Mouse (Mus musculus): ENCODE results near the gene Vmn1r188. TPM values are rescaled to one million over a fixed set of nuclear protein-coding genes. Genes with fewer than 3 reads are reported as not detected.
A peak's percentile ranks its signal among the peaks of the same experiment; 100 is the strongest.
"Not testable (repeated sequence)": the region's sequence is repeated elsewhere in the genome, so short reads cannot be mapped to it uniquely, and the experiment has no call there.

Vmn1r188 gene
- not detected in 2 replicates for polyA plus RNA-seq (2012; rRNA removed)

DNA sequence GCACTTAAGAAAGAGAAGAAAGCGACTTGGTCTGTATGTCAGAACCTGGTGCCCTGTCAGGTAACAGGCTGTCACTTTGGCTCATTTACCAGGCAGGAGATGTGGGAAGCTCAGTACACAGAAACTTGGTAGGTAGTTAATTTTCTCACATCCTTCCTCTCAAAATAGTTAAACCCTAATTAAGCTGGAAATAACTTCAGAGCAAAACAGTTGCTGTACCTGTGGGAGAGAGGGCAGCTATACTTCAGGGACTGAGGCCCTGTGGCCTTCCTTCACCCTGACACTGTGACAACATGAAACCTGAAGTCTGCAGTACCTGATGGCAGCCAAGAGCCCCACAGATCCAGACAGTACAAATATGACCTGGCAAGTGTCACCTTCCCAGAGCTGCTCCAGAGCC lies at the start of gene Vmn1r188:
TSS of gene Vmn1r188 (plus strand) at position 301 of the 400 bp plus-strand sequence.
- H3K4me3 ChIP-seq (replicated peaks; ENCODE audit: extremely low read depth, low read depth, low read length); DNase-seq; H3K4me1 ChIP-seq (ENCODE audit: control insufficient read depth, insufficient read depth, low read length): not testable (repeated sequence)
- 59% methylated on average over 1 of the region's 1 CpGs for WGBS

- WGBS: 2% methylated on average over 14 of the region's 14 CpGs
- H3K4me3 ChIP-seq (replicated peaks; ENCODE audit: extremely low read depth, low read depth, low read length): no peak overlapping the region
- no peaks in the 10 kb centered on the region; the same call in 1 of the 2 replicates for H3K4me1 ChIP-seq (ENCODE audit: control insufficient read depth, insufficient read depth, low read length)
- no peak for DNase-seq
- no peak for TF ChIP-seq CTCF (IDR thresholded peaks at IDR 0.05; ENCODE audit: insufficient read depth, low read length)
- no peak for TF ChIP-seq POLR2A (IDR thresholded peaks at IDR 0.05; ENCODE audit: borderline replicate concordance, extremely low read depth, low read depth, low read length)
Observed at GRCm38 (mm10) chr13:22034443-22035266, 49.6 kb upstream of the Vmn1r188 start.

GRCm38 (mm10) chr13:22035267-22036148 lies 48.7 kb upstream of the Vmn1r188 start, which contains the start of the genes Hist1h2ah and Hist1h2bk:
Gene Hist1h2ah, minus strand, starts transcription at chr13:22035568.
Gene Hist1h2bk, plus strand, starts transcription at chr13:22035870.
- peak; percentile 60 for DNase-seq
- under 1% methylated on average over 33 of the region's 69 CpGs for WGBS
- not testable (repeated sequence) for H3K4me1 ChIP-seq (ENCODE audit: control insufficient read depth, insufficient read depth, low read length)
- H3K4me3 ChIP-seq (replicated peaks; ENCODE audit: extremely low read depth, low read depth, low read length): peak within 1 kb of the TSS; percentile 60

GRCm38 (mm10) chr13:22036149-22036956 lies 47.9 kb upstream of the Vmn1r188 start:
- no peak overlapping the region for H3K4me3 ChIP-seq (replicated peaks; ENCODE audit: extremely low read depth, low read depth, low read length)
- TF ChIP-seq POLR2A (IDR thresholded peaks at IDR 0.05; ENCODE audit: borderline replicate concordance, extremely low read depth, low read depth, low read length): no peak
- TF ChIP-seq CTCF (IDR thresholded peaks at IDR 0.05; ENCODE audit: insufficient read depth, low read length): no peak
- H3K4me1 ChIP-seq (ENCODE audit: control insufficient read depth, insufficient read depth, low read length): peaks cover 3% of the 10 kb centered on the region; the same call in 1 of the 2 replicates
- DNase-seq: no peak
- WGBS: 3% methylated on average over 23 of the region's 23 CpGs

GRCm38 (mm10) chr13:22036986-22037385 lies 47.3 kb upstream of the Vmn1r188 start:
- TF ChIP-seq CTCF (IDR thresholded peaks at IDR 0.05; ENCODE audit: insufficient read depth, low read length): no peak
- no peak for TF ChIP-seq POLR2A (IDR thresholded peaks at IDR 0.05; ENCODE audit: borderline replicate concordance, extremely low read depth, low read depth, low read length)
- DNase-seq: no peak
- 58% methylated on average over 3 of the region's 3 CpGs for WGBS
- H3K4me1 ChIP-seq (ENCODE audit: control insufficient read depth, insufficient read depth, low read length): peaks cover 3% of the 10 kb centered on the region; the same call in 1 of the 2 replicates
- H3K4me3 ChIP-seq (replicated peaks; ENCODE audit: extremely low read depth, low read depth, low read length): no peak overlapping the region

GRCm38 (mm10) chr13:22037415-22037814 lies 46.8 kb upstream of the Vmn1r188 start:
- 70% methylated on average over 2 of the region's 2 CpGs for WGBS
- no peak for DNase-seq
- no peak overlapping the region for H3K4me3 ChIP-seq (replicated peaks; ENCODE audit: extremely low read depth, low read depth, low read length)
- peaks cover 5% of the 10 kb centered on the region; the same call in 1 of the 2 replicates for H3K4me1 ChIP-seq (ENCODE audit: control insufficient read depth, insufficient read depth, low read length)
- TF ChIP-seq POLR2A (IDR thresholded peaks at IDR 0.05; ENCODE audit: borderline replicate concordance, extremely low read depth, low read depth, low read length): no peak
- no peak for TF ChIP-seq CTCF (IDR thresholded peaks at IDR 0.05; ENCODE audit: insufficient read depth, low read length)

GRCm38 (mm10) chr13:22039364-22039763 lies 44.9 kb upstream of the Vmn1r188 start:
- DNase-seq: no peak
- TF ChIP-seq POLR2A (IDR thresholded peaks at IDR 0.05; ENCODE audit: borderline replicate concordance, extremely low read depth, low read depth, low read length) (no peak), CTCF (IDR thresholded peaks at IDR 0.05; ENCODE audit: insufficient read depth, low read length) (no peak)
- no peak overlapping the region for H3K4me3 ChIP-seq (replicated peaks; ENCODE audit: extremely low read depth, low read depth, low read length)
- H3K4me1 ChIP-seq (ENCODE audit: control insufficient read depth, insufficient read depth, low read length): peaks cover 7% of the 10 kb centered on the region
- WGBS: 78% methylated on average over 5 of the region's 5 CpGs

- WGBS: 8% methylated on average over 2 of the region's 2 CpGs
- Histone ChIP-seq H3K4me3 (replicated peaks; ENCODE audit: extremely low read depth, low read depth, low read length) (no peak overlapping the region), H3K4me1 (ENCODE audit: control insufficient read depth, insufficient read depth, low read length) (peaks cover 7% of the 10 kb centered on the region)
- DNase-seq: no peak
- TF ChIP-seq CTCF (IDR thresholded peaks at IDR 0.05; ENCODE audit: insufficient read depth, low read length): no peak
- no peak for TF ChIP-seq POLR2A (IDR thresholded peaks at IDR 0.05; ENCODE audit: borderline replicate concordance, extremely low read depth, low read depth, low read length)
Observed at GRCm38 (mm10) chr13:22039951-22040463, 44.2 kb upstream of the Vmn1r188 start.

All from lung, adult 2 months (tissue).